Mouse (Mus musculus) lung, adult 10 weeks (tissue): ENCODE data around the gene Nsd2. TPM values are rescaled to one million over a fixed set of nuclear protein-coding genes. Genes with fewer than 3 reads are reported as not detected.

Experiments used
- polyA plus RNA-seq: library from polyadenylated mRNA; stranded (reverse); fragments of 350-450 nt; fragmentation: Illumina TruSeq; extraction: RNeasy Lipid Tissue Mini Kit (QIAGEN cat#74804); gene quantifications from one replicate; pipeline ENCODE4 v1.2.3, GENCODE M21; 2014; ENCODE audit warnings: low read depth, low replicate concordance; ENCODE audit not compliant: insufficient read depth

The Nsd2 gene
- polyA plus RNA-seq = 8.0 TPM

DNA sequence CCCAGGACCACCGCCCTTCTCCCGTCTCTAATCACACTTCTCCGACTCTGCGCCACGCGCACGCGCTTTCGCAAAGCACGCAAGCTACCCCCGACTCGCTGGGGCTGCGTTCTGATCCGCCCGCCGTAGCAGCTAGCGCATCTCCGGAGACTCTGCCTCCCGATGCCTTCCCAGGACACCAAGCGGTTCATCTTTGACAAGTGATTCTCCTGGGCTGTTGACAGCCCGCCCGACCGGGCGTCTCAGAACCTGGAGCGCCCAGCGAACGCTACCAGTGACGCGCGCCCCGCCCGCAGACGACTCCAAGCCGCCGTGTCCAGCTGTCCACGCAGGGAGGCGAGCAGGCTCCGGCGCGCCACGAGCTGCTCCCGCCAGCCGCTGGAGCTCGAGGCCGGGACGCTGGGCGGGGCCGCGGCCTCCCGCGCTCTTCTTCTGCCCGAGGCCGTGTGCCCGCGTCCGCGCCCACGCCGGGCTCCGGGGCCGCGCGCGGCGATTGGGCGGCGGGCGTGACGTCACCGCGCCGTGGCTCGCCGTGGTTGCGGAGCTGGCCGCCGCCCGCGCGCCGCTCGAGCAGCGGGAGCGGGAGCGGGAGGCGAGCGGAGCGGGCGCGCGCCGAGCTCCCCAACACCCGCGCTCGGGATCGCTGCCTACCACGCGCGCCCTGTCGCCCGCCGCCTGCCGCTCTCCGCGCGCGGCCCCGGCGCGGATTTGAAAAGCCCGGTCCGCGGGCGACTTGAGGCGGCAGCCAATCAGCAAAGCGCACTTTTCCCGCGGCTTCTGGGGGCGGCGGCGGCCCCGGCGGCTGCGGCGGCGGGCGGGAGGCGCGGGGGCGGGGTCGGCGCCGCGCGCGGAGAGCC lies at the start of gene Nsd2:
TSS of gene Nsd2 (plus strand) at position 850 of the 857 bp plus-strand sequence.

DNA sequence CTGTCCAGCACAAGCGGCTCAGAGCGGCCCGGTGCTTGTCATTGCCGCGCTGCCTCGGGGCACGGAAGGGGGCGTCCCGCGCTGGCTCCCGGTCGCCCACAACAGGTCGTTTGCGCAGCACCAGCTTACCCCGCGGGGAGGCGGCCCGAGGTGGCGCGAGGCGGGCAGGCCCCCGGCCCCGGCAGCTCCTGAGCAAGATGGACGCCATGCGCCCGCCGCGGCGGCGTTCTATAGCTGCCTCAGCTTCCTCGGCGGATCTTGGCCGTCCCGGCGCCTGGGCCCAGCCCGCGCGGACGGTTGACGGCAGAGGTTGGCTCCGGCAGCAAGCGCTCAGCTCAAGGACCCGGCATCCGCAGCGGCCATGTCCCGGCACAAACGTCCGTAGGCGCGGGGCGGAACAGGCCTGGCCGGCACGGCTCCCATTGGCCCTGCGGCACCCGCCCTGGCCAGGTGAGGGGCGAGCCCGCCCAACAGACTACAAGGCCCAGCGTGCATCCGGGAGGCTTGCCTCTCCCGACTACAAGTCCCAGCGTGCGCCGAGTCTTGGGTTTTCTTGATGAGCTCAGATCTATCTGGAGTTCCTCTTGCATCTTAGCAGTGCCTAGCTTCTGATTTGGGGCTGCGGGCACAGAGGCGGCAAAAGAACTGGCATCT lies 38.1 kb upstream of the Nsd2 start, which contains the start of gene Letm1:
TSS of gene Letm1 (minus strand) at position 473 of the 654 bp plus-strand sequence.

DNA sequence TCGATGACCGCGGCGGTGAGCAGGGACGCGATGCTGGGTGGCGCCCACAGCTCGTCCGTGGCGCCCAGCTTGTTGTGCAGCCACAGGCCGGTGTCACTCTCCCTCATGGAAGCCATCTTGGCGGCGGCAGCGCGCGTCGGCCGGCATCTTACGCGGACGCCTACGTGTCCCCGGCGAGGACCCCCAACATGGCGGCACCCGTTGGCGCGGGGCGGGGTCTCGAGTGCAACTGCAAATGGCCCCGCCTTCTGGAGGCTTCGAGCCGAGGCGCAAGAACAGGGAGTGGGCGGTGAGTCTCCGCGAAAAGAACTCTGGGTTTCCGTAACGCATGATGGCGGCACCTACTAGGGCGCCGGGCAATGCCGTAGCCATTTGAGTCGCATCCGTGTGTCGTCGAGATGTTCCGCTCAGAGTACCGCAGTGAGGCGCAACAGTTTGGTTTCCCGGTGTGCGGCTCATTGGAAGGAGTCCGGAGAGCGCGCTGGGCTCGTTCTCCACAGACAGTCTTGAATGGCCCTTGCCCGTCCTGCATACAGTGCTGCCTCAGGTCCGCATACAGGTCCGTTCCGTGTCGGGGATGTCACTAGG lies 115.7 kb downstream of the Nsd2 start, which contains the start of gene Nelfa:
TSS of gene Nelfa (minus strand) at position 294 of the 588 bp plus-strand sequence.

Other genes starting within 250 kb of the Nsd2 start
- gene Fam53a, start 191.1 kb upstream of the Nsd2 start, polyA plus RNA-seq = 19.5 TPM
- not detected for gene Gm9903, start 190.8 kb upstream of the Nsd2 start, polyA plus RNA-seq
- gene Slbp, start 168.2 kb upstream of the Nsd2 start, polyA plus RNA-seq = 25.6 TPM
- 2.7 TPM for gene Tacc3, start 162.6 kb upstream of the Nsd2 start, polyA plus RNA-seq
- gene Tmem129, start 162.3 kb upstream of the Nsd2 start, polyA plus RNA-seq = 17.4 TPM
- gene Fgfr3, start 99.1 kb upstream of the Nsd2 start, polyA plus RNA-seq = 44.8 TPM
- 14.7 TPM for gene Letm1, start 37.9 kb upstream of the Nsd2 start, polyA plus RNA-seq
- 10.9 TPM for gene Nelfa, start 115.7 kb downstream of the Nsd2 start, polyA plus RNA-seq
- gene Gm1673, start 162.7 kb downstream of the Nsd2 start, polyA plus RNA-seq = 10.8 TPM
- 1.1 TPM for gene Nat8l, start 175.3 kb downstream of the Nsd2 start, polyA plus RNA-seq